Mouse (Mus musculus) CH12.LX (cell line): ENCODE data around the gene Col27a1. TPM values are rescaled to one million over a fixed set of nuclear protein-coding genes. Genes with fewer than 3 reads are reported as not detected.

Experiments
- DNase-seq: peaks from one replicate; pipeline ENCODE4 v3.0.0-alpha.2; 2013; ENCODE audit errors: extremely low read depth
- H3K27ac ChIP-seq: 2 replicates; pipeline ENCODE4 v1.5.1; 2012; ENCODE audit warnings: low read depth, mild to moderate bottlenecking, control low read depth, moderate library complexity; ENCODE audit not compliant: insufficient read depth
- H3K27me3 ChIP-seq: replicated peaks from 2 replicates; pipeline ENCODE3; 2012; ENCODE audit warnings: inconsistent platforms
- H3K36me3 ChIP-seq, 2 experiments: replicated peaks in 1 of 2; 2 replicates each; pipeline versions ENCODE3 to v1.6.1; 2012; ENCODE audit warnings: inconsistent platforms in 1 of 2, low read length in 1 of 2, mild to moderate bottlenecking in 1 of 2, mixed read lengths in 1 of 2, moderate library complexity in 1 of 2; ENCODE audit not compliant: control insufficient read depth in 1 of 2, insufficient read depth in 1 of 2
- H3K4me1 ChIP-seq, 2 experiments: 2 replicates each; pipeline ENCODE4 v1.6.1; 2012; ENCODE audit warnings: inconsistent platforms in 1 of 2, moderate library complexity in 1 of 2; ENCODE audit not compliant: insufficient read depth in 2 of 2, control insufficient read depth in 1 of 2
- H3K4me2 ChIP-seq: 2 replicates; pipeline ENCODE4 v1.6.1; 2012; ENCODE audit warnings: low read depth, mild to moderate bottlenecking, control low read depth; ENCODE audit not compliant: poor library complexity, insufficient read depth, severe bottlenecking
- H3K4me3 ChIP-seq, 3 experiments: fragments of 150-350 bp in 1 of 3; sonication (generic) in 1 of 3; replicated peaks in 1 of 3; 2 replicates each; pipeline versions ENCODE3 to v1.5.1; 2011 to 2012; ENCODE audit warnings: low read depth in 2 of 3, low read length in 2 of 3, mild to moderate bottlenecking in 2 of 3, moderate library complexity in 2 of 3, control low read depth in 1 of 3, improper control_type of control experiment in 1 of 3, inconsistent platforms in 1 of 3, mixed read lengths in 1 of 3; ENCODE audit not compliant: poor library complexity in 1 of 3
- H3K79me2 ChIP-seq: replicated peaks from 2 replicates; pipeline ENCODE4 v1.6.1; 2012; ENCODE audit warnings: mild to moderate bottlenecking, moderate library complexity; ENCODE audit not compliant: control insufficient read depth, poor library complexity, insufficient read depth, severe bottlenecking; ENCODE audit errors: extremely low read depth
- H3K9ac ChIP-seq: 2 replicates; pipeline ENCODE4 v1.6.1; 2012; ENCODE audit warnings: low read depth, mild to moderate bottlenecking, control low read depth, moderate library complexity; ENCODE audit not compliant: insufficient read depth
- H3K9me3 ChIP-seq: replicated peaks from 2 replicates; pipeline ENCODE3; 2012; ENCODE audit warnings: low read length, inconsistent platforms, mixed read lengths
- BHLHE40 ChIP-seq: IDR thresholded peaks from 2 replicates; pipeline ENCODE4 v1.6.1; 2011; ENCODE audit warnings: mild to moderate bottlenecking, low read depth, low read length, improper control_type of control experiment
- CHD1 ChIP-seq: IDR thresholded peaks from 2 replicates; pipeline ENCODE4 v1.6.1; 2012; ENCODE audit warnings: low read depth, low read length, improper control_type of control experiment, inconsistent platforms
- E2F4 ChIP-seq: IDR thresholded peaks from 2 replicates; pipeline ENCODE4 v1.6.1; 2011; ENCODE audit warnings: low read depth, low read length, improper control_type of control experiment; ENCODE audit not compliant: insufficient replicate concordance
- ELF1 ChIP-seq: IDR thresholded peaks from 2 replicates; pipeline ENCODE4 v1.6.1; 2014; ENCODE audit warnings: low read depth, mild to moderate bottlenecking, inconsistent platforms, low read length, improper control_type of control experiment
- EP300 ChIP-seq: IDR thresholded peaks from 2 replicates; pipeline ENCODE4 v1.6.1; 2011; ENCODE audit warnings: low read length, improper control_type of control experiment
- ETS1 ChIP-seq: conservative IDR thresholded peaks from 2 replicates; pipeline ENCODE4 v1.6.1; 2012; ENCODE audit warnings: low read depth, mild to moderate bottlenecking, inconsistent platforms, low read length, improper control_type of control experiment, moderate library complexity
- GABPA ChIP-seq: IDR thresholded peaks from 2 replicates; pipeline ENCODE4 v1.6.1; 2012; ENCODE audit warnings: low read depth, low read length, improper control_type of control experiment, inconsistent platforms; ENCODE audit not compliant: insufficient replicate concordance
- HCFC1 ChIP-seq: IDR thresholded peaks from 2 replicates; pipeline ENCODE4 v1.6.1; 2012; ENCODE audit warnings: low read depth, mild to moderate bottlenecking, inconsistent platforms, low read length, improper control_type of control experiment
- IRF4 ChIP-seq: IDR thresholded peaks from 2 replicates; pipeline ENCODE4 v1.6.1; 2014; ENCODE audit warnings: low read depth, mild to moderate bottlenecking, inconsistent platforms, low read length, improper control_type of control experiment
- JUN ChIP-seq: IDR thresholded peaks from 2 replicates; pipeline ENCODE4 v1.6.1; 2011; ENCODE audit warnings: low read depth, mild to moderate bottlenecking, low read length, improper control_type of control experiment, moderate library complexity; ENCODE audit not compliant: insufficient read depth
- MAFK ChIP-seq: IDR thresholded peaks from 2 replicates; pipeline ENCODE4 v1.6.1; 2011; ENCODE audit warnings: low read length, improper control_type of control experiment; ENCODE audit not compliant: insufficient replicate concordance
- MXI1 ChIP-seq: IDR thresholded peaks from 2 replicates; pipeline ENCODE4 v1.6.1; 2011; ENCODE audit warnings: mild to moderate bottlenecking, low read depth, low read length, improper control_type of control experiment
- NELFE ChIP-seq: IDR thresholded peaks from 2 replicates; pipeline ENCODE4 v1.6.1; 2011; ENCODE audit warnings: low read depth, low read length, improper control_type of control experiment
- NRF1 ChIP-seq: IDR thresholded peaks from 2 replicates; pipeline ENCODE4 v1.6.1; 2014; ENCODE audit warnings: low read depth, mild to moderate bottlenecking, inconsistent platforms, low read length, improper control_type of control experiment, moderate library complexity
- PAX5 ChIP-seq: IDR thresholded peaks from 2 replicates; pipeline ENCODE4 v1.6.1; 2012; ENCODE audit warnings: low read length, inconsistent platforms, mixed read lengths
- POLR2AphosphoS2 ChIP-seq: IDR thresholded peaks from 2 replicates; pipeline ENCODE4 v1.6.1; 2011; ENCODE audit warnings: low read depth, low read length, improper control_type of control experiment
- RAD21 ChIP-seq: IDR thresholded peaks from 2 replicates; pipeline ENCODE4 v1.6.1; 2011; ENCODE audit warnings: low read depth, mild to moderate bottlenecking, low read length, improper control_type of control experiment, moderate library complexity
- RCOR1 ChIP-seq: conservative IDR thresholded peaks from 2 replicates; pipeline ENCODE4 v1.6.1; 2012; ENCODE audit warnings: low read depth, mild to moderate bottlenecking, inconsistent platforms, low read length, improper control_type of control experiment
- SMC3 ChIP-seq: IDR thresholded peaks from 2 replicates; pipeline ENCODE4 v1.6.1; 2011; ENCODE audit warnings: low read depth, low read length, improper control_type of control experiment
- TBP ChIP-seq: conservative IDR thresholded peaks from 2 replicates; pipeline ENCODE4 v1.6.1; 2011; ENCODE audit warnings: low read depth, low read length, improper control_type of control experiment
- TCF12 ChIP-seq: IDR thresholded peaks from 2 replicates; pipeline ENCODE4 v1.6.1; 2014; ENCODE audit warnings: low read depth, mild to moderate bottlenecking, inconsistent platforms, low read length, improper control_type of control experiment
- ZKSCAN1 ChIP-seq: IDR thresholded peaks from 2 replicates; pipeline ENCODE4 v1.6.1; 2012; ENCODE audit warnings: low read depth, inconsistent platforms, low read length, improper control_type of control experiment, borderline replicate concordance
- ZNF384 ChIP-seq: IDR thresholded peaks from 2 replicates; pipeline ENCODE4 v1.6.1; 2012; ENCODE audit warnings: low read depth, low read length, improper control_type of control experiment, inconsistent platforms
- dilution Hi-C: fragments of 300-500 bp; cut with MboI; formaldehyde crosslinking; loops from 2 replicates; pipeline ENCODE4 v1.14.3; 2020; ENCODE audit warnings: low sequenced_read_pairs; ENCODE audit not compliant: extremely low pct_unique_long_range_greater_than_20kb, extremely low pct_ligation_motif_present
- in situ Hi-C: fragments of 300-500 bp; cut with MboI; formaldehyde crosslinking; loops from 3 replicates; pipeline ENCODE4 v1.14.3; 2019; ENCODE audit warnings: low sequenced_read_pairs, low pct_ligation_motif_present, low pct_unique_long_range_greater_than_20kb, mixed read lengths
- polyA plus RNA-seq: library from polyadenylated mRNA; unstranded; fragments of >175 nt; gene quantifications from 2 replicates; pipeline ENCODE4 v1.2.1, GENCODE M21; 2012; ENCODE audit warnings: low read depth; ENCODE audit not compliant: insufficient read length
- total RNA-seq, 2 experiments: library from RNA; depleted of rRNA; stranded (reverse); fragments of 300-350 nt in 1 of 2; fragments of >200 nt in 1 of 2; gene quantifications; 2 replicates each; pipeline ENCODE4 v1.2.3; 2012 to 2014

Col27a1 gene
- total and polyA plus RNA-seq, 3 experiments, result 0.04 to 0.05 TPM; not detected in 1

GRCm38 (mm10) chr4:63373404-63373803 is 159.6 kb downstream of the Col27a1 start:
- in situ Hi-C loops, result loop anchor here (5.0 kb wide), 1 partner anchor 34 kb away; no protein-coding TSS in a partner anchor
- DNase-seq, result no peak
- Histone ChIP-seq H3K4me3 (no peak overlapping the region), H3K79me2 (0 out of 2 replicates have a peak, but pooled peaks cover 2% of the 10 kb centered on the region), H3K27me3 (no peaks in the 10 kb centered on the region), H3K4me2 (no peak overlapping the region), H3K9ac (no peak overlapping the region), H3K36me3 (peaks cover 97 to 100% of the 10 kb centered on the region in 2 experiments), H3K9me3 (peaks cover 1% of the 10 kb centered on the region), H3K27ac (no peak overlapping the region), H3K4me1 (peaks cover 0 to 21% of the 10 kb centered on the region in 2 experiments; a peak in 2 of 4 replicates)
- TF ChIP-seq ZKSCAN1 (no peak), JUN (no peak), SMC3 (no peak), NELFE (no peak), BHLHE40 (no peak), POLR2AphosphoS2 (no peak), E2F4 (no peak), MAFK (no peak), ETS1 (no peak), PAX5 (no peak), GABPA (no peak), HCFC1 (no peak)
- dilution Hi-C loops, result no loop called here

GRCm38 (mm10) chr4:63374331-63374730 is 160.5 kb downstream of the Col27a1 start:
- H3K4me2 ChIP-seq, result no peak overlapping the region
- no peak overlapping the region for H3K4me3 ChIP-seq
- DNase-seq, result no peak
- H3K79me2 ChIP-seq, result 0 out of 2 replicates have a peak, but pooled peaks cover 2% of the 10 kb centered on the region
- dilution Hi-C loops, result no loop called here
- H3K36me3 ChIP-seq, result peaks cover 98 to 100% of the 10 kb centered on the region in 2 experiments
- in situ Hi-C loops, result loop anchor here (5.0 kb wide), 1 partner anchor 33 kb away; no protein-coding TSS in a partner anchor
- no peaks in the 10 kb centered on the region for H3K27me3 ChIP-seq
- no peak for TF ChIP-seq TCF12
- no peak for TF ChIP-seq GABPA
- TF ChIP-seq ETS1, result no peak
- no peak for TF ChIP-seq RCOR1
- no peak for TF ChIP-seq CHD1
- no peak for TF ChIP-seq RAD21
- TF ChIP-seq ELF1, result no peak
- no peak for TF ChIP-seq ZKSCAN1
- no peak for TF ChIP-seq TBP
- no peak for TF ChIP-seq E2F4
- TF ChIP-seq SMC3, result no peak
- TF ChIP-seq MXI1, result no peak
- TF ChIP-seq HCFC1, result no peak
- TF ChIP-seq EP300, result no peak
- TF ChIP-seq NRF1, result no peak
- TF ChIP-seq ZNF384, result no peak
- no peak for TF ChIP-seq IRF4
- TF ChIP-seq, all 38 proteins: peak for 0
- peaks cover 0 to 16% of the 10 kb centered on the region in 2 experiments; a peak in 2 of 4 replicates for H3K4me1 ChIP-seq
- no peak overlapping the region for H3K27ac ChIP-seq
- no peaks in the 10 kb centered on the region for H3K9me3 ChIP-seq
- H3K9ac ChIP-seq, result no peak overlapping the region
